Mouse (Mus musculus) CH12.LX (cell line): ENCODE data around the gene Mtx1.

Source experiments
- CTCF ChIP-seq, 2 experiments: IDR thresholded peaks in 1 of 2; conservative IDR thresholded peaks in 1 of 2; 2 replicates each; pipeline ENCODE4 v1.5.1; 2011 to 2012; ENCODE audit warnings: low read depth in 2 of 2, low read length in 2 of 2, improper control_type of control experiment in 1 of 2, inconsistent platforms in 1 of 2, mild to moderate bottlenecking in 1 of 2, moderate library complexity in 1 of 2
- EP300 ChIP-seq: IDR thresholded peaks from 2 replicates; pipeline ENCODE4 v1.6.1; 2011; ENCODE audit warnings: low read length, improper control_type of control experiment
- JUN ChIP-seq: IDR thresholded peaks from 2 replicates; pipeline ENCODE4 v1.6.1; 2011; ENCODE audit warnings: low read depth, mild to moderate bottlenecking, low read length, improper control_type of control experiment, moderate library complexity; ENCODE audit not compliant: insufficient read depth
- MAFK ChIP-seq: IDR thresholded peaks from 2 replicates; pipeline ENCODE4 v1.6.1; 2011; ENCODE audit warnings: low read length, improper control_type of control experiment; ENCODE audit not compliant: insufficient replicate concordance
- NRF1 ChIP-seq: IDR thresholded peaks from 2 replicates; pipeline ENCODE4 v1.6.1; 2014; ENCODE audit warnings: low read depth, mild to moderate bottlenecking, inconsistent platforms, low read length, improper control_type of control experiment, moderate library complexity
- POLR2A ChIP-seq: IDR thresholded peaks from 2 replicates; pipeline ENCODE4 v1.6.1; 2011; ENCODE audit warnings: low read depth, mild to moderate bottlenecking, improper control_type of control experiment, low read length
- POLR2AphosphoS2 ChIP-seq: IDR thresholded peaks from 2 replicates; pipeline ENCODE4 v1.6.1; 2011; ENCODE audit warnings: low read depth, low read length, improper control_type of control experiment
- SIN3A ChIP-seq: IDR thresholded peaks from 2 replicates; pipeline ENCODE4 v1.6.1; 2012; ENCODE audit warnings: low read length, improper control_type of control experiment, inconsistent platforms
- SMC3 ChIP-seq: IDR thresholded peaks from 2 replicates; pipeline ENCODE4 v1.6.1; 2011; ENCODE audit warnings: low read depth, low read length, improper control_type of control experiment
- ZNF384 ChIP-seq: IDR thresholded peaks from 2 replicates; pipeline ENCODE4 v1.6.1; 2012; ENCODE audit warnings: low read depth, low read length, improper control_type of control experiment, inconsistent platforms

DNA sequence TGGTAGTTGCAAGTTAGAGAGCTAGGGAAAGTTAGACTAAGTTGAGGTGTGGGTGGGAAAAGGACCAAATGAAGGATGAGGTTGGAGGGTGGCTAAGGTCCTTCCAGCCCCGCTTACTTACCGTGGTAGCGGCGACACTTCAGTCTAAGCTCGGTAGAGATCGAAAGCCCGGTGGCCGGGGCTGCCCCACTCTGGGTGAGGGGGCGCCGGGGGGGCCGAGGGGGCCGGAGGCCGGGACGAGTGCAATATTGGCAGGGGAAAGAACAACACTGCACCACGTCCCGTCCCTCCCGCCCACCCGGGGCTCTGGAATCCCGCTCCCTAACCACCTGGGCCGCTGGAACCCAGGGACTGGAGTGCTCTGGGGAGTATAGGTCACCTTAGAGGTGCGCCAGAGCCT is at the start of gene Mtx1:
- TF ChIP-seq ZNF384 (no peak), CTCF (conservative IDR thresholded peaks at IDR 0.05 in 1 of 2, IDR thresholded peaks at IDR 0.05 in 1 of 2; ENCODE audit: low read depth in 2 of 2, low read length in 2 of 2) (no peak), MAFK (no peak), POLR2A (no peak), EP300 (no peak), JUN (no peak), POLR2AphosphoS2 (no peak), SMC3 (no peak), NRF1 (no peak), SIN3A (no peak)
